ENCODE assay signal across 13 mouse cellular contexts in the genomic region with DNA sequence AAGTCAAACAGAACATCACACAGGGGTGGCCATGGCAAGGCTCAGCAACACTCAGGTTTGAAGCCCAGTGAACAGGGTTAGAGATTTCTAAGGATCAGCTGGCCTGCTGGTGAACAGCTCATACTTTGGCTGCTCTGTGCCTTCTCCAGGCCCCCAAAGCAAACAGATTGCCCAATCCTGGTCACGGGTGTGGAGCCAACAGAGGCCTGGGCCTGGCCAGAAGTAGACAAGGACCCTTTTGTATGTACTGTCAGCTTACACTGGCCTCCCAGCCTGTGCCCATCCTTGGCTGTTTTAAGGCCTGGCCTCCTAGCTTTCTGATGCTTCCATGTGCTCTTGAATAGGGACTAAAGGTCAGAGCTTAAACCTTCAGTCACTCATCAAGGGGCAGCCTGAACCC. TPM values are rescaled to one million over a fixed set of nuclear protein-coding genes. Genes with fewer than 3 reads are reported as not detected.
DNase-seq lines count a peak whose midpoint lies in the region; ATAC-seq lines count a peak whose summit lies in the region.
"Had no signal": no experiment of that assay in that cellular context is flagged by ENCODE, and none has a peak within 500 bp of the region (broad histone marks: within the 10 kb centered on the region; RNA-seq: fewer than 3 reads in every experiment).

No protein-coding gene starts in this region.

- H3K9ac ChIP-seq in hindbrain, embryonic 11.5 days (ENCODE audit: low read depth, low read length) = no peak overlapping the region
- H3K9ac ChIP-seq: midbrain, embryonic 15.5 days had no signal

- 59% methylated on average over 1 of the region's 1 CpGs for WGBS in hindbrain, embryonic 10.5 days
- WGBS in hindbrain, embryonic 11.5 days = 67% methylated on average over 1 of the region's 1 CpGs

- no peaks in the 10 kb centered on the region for H3K9me3 ChIP-seq in hindbrain, embryonic 10.5 days
- no peaks in the 10 kb centered on the region for H3K9me3 ChIP-seq in hindbrain, embryonic 11.5 days (ENCODE audit: control insufficient read depth, low read length)
- H3K9me3 ChIP-seq: midbrain, embryonic 15.5 days had no signal

- H3K4me3 ChIP-seq in hindbrain, embryonic 10.5 days = no peak overlapping the region
- no peak overlapping the region for H3K4me3 ChIP-seq in hindbrain, embryonic 11.5 days (ENCODE audit: low read depth, low read length)
- H3K4me3 ChIP-seq in brown adipose tissue, adult 24 weeks (ENCODE audit: insufficient read depth, low read depth, low read length) = no peak overlapping the region
- H3K4me3 ChIP-seq: midbrain, embryonic 15.5 days had no signal

- H3K4me1 ChIP-seq in hindbrain, embryonic 10.5 days (replicated peaks) = peaks cover 33% of the 10 kb centered on the region
- H3K4me1 ChIP-seq in hindbrain, embryonic 11.5 days (replicated peaks; ENCODE audit: control insufficient read depth, insufficient read depth, low read length) = peaks cover 2% of the 10 kb centered on the region; the same call in 1 of the 2 replicates
- peaks cover 22% of the 10 kb centered on the region for H3K4me1 ChIP-seq in brown adipose tissue, adult 24 weeks (ENCODE audit: control insufficient read depth, insufficient read depth, insufficient read length, low read length)

- peaks cover 5% of the 10 kb centered on the region; the same call in 1 of the 2 replicates for H3K36me3 ChIP-seq in hindbrain, embryonic 10.5 days
- no peaks in the 10 kb centered on the region for H3K36me3 ChIP-seq in hindbrain, embryonic 11.5 days (ENCODE audit: control insufficient read depth, insufficient read depth, low read length)

- DNase-seq in hindbrain, embryonic 10.5 days (ENCODE audit: low spot score) = no peak
- no peak for DNase-seq in hindbrain, embryonic 11.5 days (ENCODE audit: low spot score)
- peak; percentile 49 to 77 for DNase-seq in layer of hippocampus, adult 8-10 months (ENCODE audit: low spot score in 2 of 2)
- DNase-seq in lung, postnatal 36 days = peak; percentile 65
- no peak for DNase-seq in ovary, postnatal 10 days (ENCODE audit: low spot score)
- no peak for DNase-seq in kidney, adult 8-10 months

- no peak overlapping the region for H3K4me2 ChIP-seq in hindbrain, embryonic 11.5 days (replicated peaks; ENCODE audit: low read depth, low read length)
- H3K4me2 ChIP-seq: midbrain, embryonic 15.5 days had no signal

- H3K27me3 ChIP-seq in hindbrain, embryonic 10.5 days (ENCODE audit: insufficient read depth, poor library complexity, severe bottlenecking) = no peaks in the 10 kb centered on the region
- no peaks in the 10 kb centered on the region for H3K27me3 ChIP-seq in hindbrain, embryonic 11.5 days (ENCODE audit: control insufficient read depth, insufficient read depth, low read length)
- H3K27me3 ChIP-seq: midbrain, embryonic 15.5 days had no signal

- H3K27ac ChIP-seq in hindbrain, embryonic 10.5 days = peak overlapping the region; percentile 35; the same call in 1 of the 2 replicates
- no peak overlapping the region for H3K27ac ChIP-seq in hindbrain, embryonic 11.5 days (ENCODE audit: low read depth, low read length)
- peak overlapping the region; percentile 71 for H3K27ac ChIP-seq in brown adipose tissue, adult 24 weeks (replicated peaks; ENCODE audit: low read depth, low read length)
- H3K27ac ChIP-seq: midbrain, embryonic 15.5 days had no signal

- ATAC-seq in hindbrain, embryonic 11.5 days (ENCODE audit: low FRiP score) = no peak
- no peak for ATAC-seq in inflammation-experienced regulatory T-cells, adult 6 months
- ATAC-seq: midbrain, embryonic 15.5 days had no signal

RNA-seq across cellular contexts. Expression of gene Fam20c, which starts 22.0 kb away (rescaled TPM):
- 10.9 and 24.0 TPM in 2 replicates for polyA plus RNA-seq in hindbrain, embryonic 10.5 days (2016; fragmentation: Nextera tagmentation; extraction: Ambion mirVana)
- polyA plus RNA-seq in hindbrain, embryonic 11.5 days (2014; fragmentation: Nextera tagmentation; extraction: Ambion mirVana) = 26.4 and 27.9 TPM in 2 replicates
- 19.0 and 33.0 TPM in 2 replicates for polyA plus RNA-seq in brown adipose tissue, adult 24 weeks (2012; ENCODE audit: insufficient read depth, insufficient read length, missing spikeins)
- total RNA-seq in layer of hippocampus, adult 8-10 months (2022) = 10 to 100 TPM; 32.2 to 47.0 (median 38.6) TPM
- polyA plus RNA-seq in inflammation-experienced regulatory T-cells, adult 6 months (2017; shearing (Covaris generic)) = not detected

RNA-seq across cellular contexts. Expression of gene Gm5294, which starts 43.5 kb away (rescaled TPM):
- not detected in 2 replicates for polyA plus RNA-seq in hindbrain, embryonic 10.5 days (2016; fragmentation: Nextera tagmentation; extraction: Ambion mirVana)
- 0.40 TPM in 1 of 2 replicates, not detected in the other for polyA plus RNA-seq in hindbrain, embryonic 11.5 days (2014; fragmentation: Nextera tagmentation; extraction: Ambion mirVana)
- polyA plus RNA-seq in brown adipose tissue, adult 24 weeks (2012; ENCODE audit: insufficient read depth, insufficient read length, missing spikeins) = not detected in 2 replicates
- total RNA-seq in layer of hippocampus, adult 8-10 months (2022) = not detected
- polyA plus RNA-seq in inflammation-experienced regulatory T-cells, adult 6 months (2017; shearing (Covaris generic)) = not detected
- total RNA-seq: common myeloid progenitor, adult 5-6 weeks; gastrocnemius, postnatal 4 days had no signal
- polyA plus RNA-seq: large intestine, adult 2 months; midbrain, embryonic 15.5 days; small intestine, adult 2 months had no signal

Comparison
In these comparisons a context has a peak if more than half of its experiments do, and no peak if none do; other contexts are left out.
1. DNase-seq: peak in layer of hippocampus, adult 8-10 months (2 of 2) and lung, postnatal 36 days (single experiment); none in hindbrain, embryonic 10.5 days (single experiment), hindbrain, embryonic 11.5 days (single experiment), ovary, postnatal 10 days (single experiment) and kidney, adult 8-10 months (0 of 2).